Mouse (Mus musculus) brain, embryonic 18.5 days (tissue): ENCODE results near the gene Fxyd5.

Experiments used
- DNase-seq: peaks from one replicate; pipeline ENCODE4 v3.0.0-alpha.2; 2012; ENCODE audit warnings: low read depth, low spot score

Gene Fxyd5

GRCm38 (mm10) chr7:31041023-31041407 lies 1.3 kb downstream of the Fxyd5 start:
- no peak for DNase-seq

GRCm38 (mm10) chr7:31040281-31041022 lies 1.8 kb downstream of the Fxyd5 start:
- no peak for DNase-seq

- DNase-seq: no peak
These were observed 3.3 kb downstream of the Fxyd5 start for GRCm38 (mm10) chr7:31039011-31039410.

- DNase-seq: no peak
These were observed 4.6 kb downstream of the Fxyd5 start for GRCm38 (mm10) chr7:31037675-31038074.

GRCm38 (mm10) chr7:31036917-31037316 lies 5.4 kb downstream of the Fxyd5 start:
- no peak for DNase-seq

- no peak for DNase-seq
These were observed 7.0 kb downstream of the Fxyd5 start for GRCm38 (mm10) chr7:31035291-31035690.

GRCm38 (mm10) chr7:31034789-31035188 lies 7.5 kb downstream of the Fxyd5 start:
- no peak for DNase-seq

- no peak for DNase-seq
These were observed 8.7 kb downstream of the Fxyd5 start for GRCm38 (mm10) chr7:31033409-31034165.

- DNase-seq: no peak
These were observed 10.6 kb downstream of the Fxyd5 start for GRCm38 (mm10) chr7:31031731-31032130.

GRCm38 (mm10) chr7:31030717-31031116 lies 11.6 kb downstream of the Fxyd5 start:
- DNase-seq: no peak

GRCm38 (mm10) chr7:31028609-31029008 lies 13.7 kb downstream of the Fxyd5 start:
- DNase-seq: no peak

GRCm38 (mm10) chr7:31017104-31017901 lies 25.0 kb downstream of the Fxyd5 start:
- no peak for DNase-seq

- DNase-seq: no peak
These were observed 29.3 kb downstream of the Fxyd5 start for GRCm38 (mm10) chr7:31012971-31013370.

- no peak for DNase-seq
These were observed 33.4 kb downstream of the Fxyd5 start for GRCm38 (mm10) chr7:31008889-31009288.

GRCm38 (mm10) chr7:31008175-31008574 lies 34.1 kb downstream of the Fxyd5 start:
- DNase-seq: no peak

GRCm38 (mm10) chr7:31007775-31008174 lies 34.5 kb downstream of the Fxyd5 start:
- DNase-seq: no peak

- DNase-seq: no peak
These were observed 39.6 kb downstream of the Fxyd5 start for GRCm38 (mm10) chr7:31002650-31003049.

- no peak for DNase-seq
These were observed 41.7 kb downstream of the Fxyd5 start for GRCm38 (mm10) chr7:31000505-31001020.

- no peak for DNase-seq
These were observed 45.8 kb downstream of the Fxyd5 start for GRCm38 (mm10) chr7:30996491-30996890.

GRCm38 (mm10) chr7:30993986-30994385 lies 48.3 kb downstream of the Fxyd5 start:
- DNase-seq: no peak

- DNase-seq: no peak
These were observed 50.1 kb downstream of the Fxyd5 start for GRCm38 (mm10) chr7:30992148-30992547.
